In genomic region chr14:56349541-56349940, GRCm38 (mm10) we compare ENCODE assay signal across 32 mouse cellular contexts. TPM values are rescaled to one million over a fixed set of nuclear protein-coding genes. Genes with fewer than 3 reads are reported as not detected.
DNase-seq lines count a peak whose midpoint lies in the region; ATAC-seq and TF ChIP-seq lines count a peak whose summit lies in the region.
"Had no signal": no experiment of that assay in that cellular context is flagged by ENCODE, and none has a peak within 500 bp of the region (broad histone marks: within the 10 kb centered on the region; RNA-seq: fewer than 3 reads in every experiment).

No protein-coding gene starts in this region.

- H3K27me3 ChIP-seq in cerebellum, adult 2 months (ENCODE audit: control insufficient read depth, insufficient read depth, low read length): no peaks in the 10 kb centered on the region
- no peaks in the 10 kb centered on the region for H3K27me3 ChIP-seq in hindbrain, embryonic 14.5 days (ENCODE audit: control insufficient read depth, insufficient read depth, low read length)
- H3K27me3 ChIP-seq: embryonic facial prominence, embryonic 15.5 days; forebrain, embryonic 13.5 days; hindbrain, embryonic 12.5 days had no signal

- no peaks in the 10 kb centered on the region for H3K9me3 ChIP-seq in hindbrain, embryonic 14.5 days (ENCODE audit: control insufficient read depth, low read length)
- H3K9me3 ChIP-seq: embryonic facial prominence, embryonic 10.5 days; embryonic facial prominence, embryonic 15.5 days; forebrain, embryonic 13.5 days; hindbrain, embryonic 12.5 days; midbrain, embryonic 10.5 days had no signal

- no peak for TF ChIP-seq POLR2A in cerebellum, adult 2 months (IDR thresholded peaks at IDR 0.05; ENCODE audit: borderline replicate concordance, insufficient read depth, low read length)

- H3K27ac ChIP-seq in cerebellum, adult 2 months (ENCODE audit: insufficient read depth, low read length): no peak overlapping the region
- H3K27ac ChIP-seq in hindbrain, embryonic 14.5 days: no peak overlapping the region
- H3K27ac ChIP-seq: embryonic facial prominence, embryonic 10.5 days; embryonic facial prominence, embryonic 15.5 days; forebrain, embryonic 13.5 days; hindbrain, embryonic 12.5 days; layer of hippocampus, adult 2 months; liver, embryonic 14.5 days; macrophage; midbrain, embryonic 10.5 days had no signal

- intact Hi-C loops in left cerebral cortex, postnatal 4 days (cut with DNase I): no loop called here

- 25% methylated on average over 2 of the region's 2 CpGs for WGBS in cerebellum, adult 2 months
- WGBS in hindbrain, embryonic 14.5 days: 72% methylated on average over 2 of the region's 2 CpGs

- H3K9ac ChIP-seq in hindbrain, embryonic 14.5 days: no peak overlapping the region
- H3K9ac ChIP-seq: embryonic facial prominence, embryonic 15.5 days; forebrain, embryonic 13.5 days; hindbrain, embryonic 12.5 days; liver, embryonic 14.5 days had no signal

- DNase-seq in left cerebral cortex, postnatal 4 days: peak; percentile 44
- DNase-seq in left cerebral cortex, adult 18-20 months (ENCODE audit: low spot score in 2 of 2): no peak
- peak; percentile 45 to 48 for DNase-seq in cerebellum, adult 2 months
- DNase-seq in cerebellum, postnatal 14 days: peak; percentile 69 to 73
- no peak for DNase-seq in adrenal gland, adult (ENCODE audit: inconsistent age in 2 of 2, low spot score in 1 of 2)
- no peak for DNase-seq in hindbrain, embryonic 14.5 days (ENCODE audit: low spot score)
- DNase-seq in ovary, postnatal 10 days (ENCODE audit: low spot score): no peak
- DNase-seq: adrenal gland, postnatal 25 days; gastrocnemius, postnatal 14 days; heart, postnatal 36 days; kidney, adult 9 months; liver; lung, adult 2 months; lung, postnatal 10 days; thymus, adult 2 months; thymus, postnatal 36 days had no signal

- no peaks in the 10 kb centered on the region for H3K36me3 ChIP-seq in hindbrain, embryonic 14.5 days (replicated peaks; ENCODE audit: control insufficient read depth, insufficient read depth)
- H3K36me3 ChIP-seq: embryonic facial prominence, embryonic 10.5 days; embryonic facial prominence, embryonic 15.5 days; hindbrain, embryonic 12.5 days; midbrain, embryonic 10.5 days had no signal

- TF ChIP-seq CTCF in cerebellum, adult 2 months (IDR thresholded peaks at IDR 0.05; ENCODE audit: borderline replicate concordance, insufficient read depth, low read depth, low read length): no peak

- H3K4me3 ChIP-seq in cerebellum, adult 2 months (replicated peaks; ENCODE audit: insufficient read depth, low read depth, low read length): no peak overlapping the region
- no peak overlapping the region for H3K4me3 ChIP-seq in hindbrain, embryonic 14.5 days (replicated peaks; ENCODE audit: low read length)
- H3K4me3 ChIP-seq: embryonic facial prominence, embryonic 10.5 days; embryonic facial prominence, embryonic 15.5 days; forebrain, embryonic 13.5 days; hindbrain, embryonic 12.5 days; layer of hippocampus, adult 2 months; midbrain, embryonic 10.5 days had no signal

- no peak for ATAC-seq in hindbrain, embryonic 14.5 days (ENCODE audit: low FRiP score)
- ATAC-seq: CD4-positive, CD25-positive, alpha-beta regulatory T cell, adult 4 months; forebrain, embryonic 13.5 days; intestine, embryonic 16.5 days; midbrain, embryonic 16.5 days had no signal

- peaks cover 9% of the 10 kb centered on the region for H3K4me1 ChIP-seq in cerebellum, adult 2 months (ENCODE audit: control insufficient read depth, insufficient read depth, low read length)
- no peaks in the 10 kb centered on the region for H3K4me1 ChIP-seq in hindbrain, embryonic 14.5 days (replicated peaks; ENCODE audit: control insufficient read depth, insufficient read depth, low read length)
- H3K4me1 ChIP-seq: embryonic facial prominence, embryonic 10.5 days; embryonic facial prominence, embryonic 15.5 days; forebrain, embryonic 13.5 days; hindbrain, embryonic 12.5 days; midbrain, embryonic 10.5 days had no signal

- H3K4me2 ChIP-seq in hindbrain, embryonic 14.5 days (replicated peaks): no peak overlapping the region
- H3K4me2 ChIP-seq: embryonic facial prominence, embryonic 15.5 days; forebrain, embryonic 13.5 days; heart, embryonic 11.5 days; hindbrain, embryonic 12.5 days had no signal

RNA-seq across cellular contexts. Expression of gene Atp12a, which starts 15.3 kb away (rescaled TPM):
- total RNA-seq in left cerebral cortex, postnatal 4 days (2021): under 1 TPM; 0.28 to 0.30 TPM
- not detected for total RNA-seq in left cerebral cortex, adult 18-20 months (2021)
- not detected in 2 replicates for polyA plus RNA-seq in cerebellum, adult 2 months (2012; rRNA removed)
- polyA plus RNA-seq in hindbrain, embryonic 14.5 days (2014; fragmentation: Nextera tagmentation; extraction: Ambion mirVana): 0.29 and 0.35 TPM in 2 replicates
- total RNA-seq: adrenal gland, postnatal 25 days; gastrocnemius, postnatal 14 days; granulocyte monocyte progenitor cell, adult 5-6 weeks; heart, postnatal 36 days; layer of hippocampus, adult 2 months; layer of hippocampus, postnatal 14 days; neutrophil, adult 5-6 weeks had no signal
- polyA plus RNA-seq: CD4-positive, CD25-positive, alpha-beta regulatory T cell, adult 4 months; embryonic facial prominence, embryonic 10.5 days; heart, embryonic 11.5 days; hindbrain, embryonic 12.5 days; liver, embryonic 14.5 days; macrophage; midbrain, embryonic 10.5 days; neural tube, embryonic 11.5 days had no signal

RNA-seq across cellular contexts. Expression of gene Rnf17, which starts 52.8 kb away (rescaled TPM):
- 1 to 10 TPM; 1.0 to 1.5 TPM for total RNA-seq in left cerebral cortex, postnatal 4 days (2021)
- total RNA-seq in left cerebral cortex, adult 18-20 months (2021): under 1 TPM; 0.59 to 0.79 TPM
- polyA plus RNA-seq in cerebellum, adult 2 months (2012; rRNA removed): 0.51 and 0.57 TPM in 2 replicates
- polyA plus RNA-seq in hindbrain, embryonic 14.5 days (2014; fragmentation: Nextera tagmentation; extraction: Ambion mirVana): 1.2 and 1.8 TPM in 2 replicates
- total RNA-seq: gastrocnemius, postnatal 14 days had no signal
- polyA plus RNA-seq: lung, adult 2 months had no signal

Comparison
In these comparisons a context has a peak if more than half of its experiments do, and no peak if none do; other contexts are left out.
1. DNase-seq: peak in left cerebral cortex, postnatal 4 days (single experiment), cerebellum, adult 2 months (2 of 2) and cerebellum, postnatal 14 days (2 of 2); none in left cerebral cortex, adult 18-20 months (0 of 2), adrenal gland, adult (0 of 2), hindbrain, embryonic 14.5 days (single experiment) and ovary, postnatal 10 days (single experiment).